Mouse (Mus musculus) olfactory bulb, adult 2 months (tissue): ENCODE data around the gene Farp1.

Experiments
- CTCF ChIP-seq: fragments of 200-500 bp; IDR thresholded peaks from 2 replicates; pipeline ENCODE4 v1.5.1; 2012; ENCODE audit warnings: low read depth, mild to moderate bottlenecking, low read length, moderate library complexity; ENCODE audit not compliant: insufficient read depth
- POLR2A ChIP-seq: fragments of 200-500 bp; IDR thresholded peaks from 2 replicates; pipeline ENCODE4 v1.6.1; 2012; ENCODE audit warnings: mild to moderate bottlenecking, low read depth, low read length, moderate library complexity; ENCODE audit not compliant: insufficient read depth

DNA sequence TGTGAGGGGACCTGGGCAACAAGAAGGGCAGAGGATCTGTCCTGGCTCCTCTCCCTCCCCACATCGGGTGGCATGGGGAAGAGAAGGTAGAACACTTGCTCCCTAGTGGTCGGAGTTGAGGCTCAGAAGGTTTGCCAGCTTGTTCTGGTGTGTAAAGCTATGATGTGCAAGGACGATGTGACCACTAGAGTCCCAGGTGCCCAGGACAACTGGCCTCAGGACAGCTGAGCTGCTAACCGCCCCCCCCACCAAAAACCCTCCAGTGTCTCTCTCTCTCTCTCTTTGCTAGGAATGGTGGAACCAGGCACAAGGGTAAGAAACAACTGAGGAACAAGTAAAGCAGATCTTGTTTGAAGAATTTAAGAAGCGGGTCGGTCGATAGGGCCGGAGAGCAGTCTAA, 149.4 kb downstream of the Farp1 start:
- no peak for TF ChIP-seq CTCF
- TF ChIP-seq POLR2A = no peak
